Mouse (Mus musculus): ENCODE data around the gene Creb5. TPM values are rescaled to one million over a fixed set of nuclear protein-coding genes. Genes with fewer than 3 reads are reported as not detected.

Creb5 gene
- polyA plus RNA-seq, 1 experiment from 2014 or later = 5.4 TPM

DNA sequence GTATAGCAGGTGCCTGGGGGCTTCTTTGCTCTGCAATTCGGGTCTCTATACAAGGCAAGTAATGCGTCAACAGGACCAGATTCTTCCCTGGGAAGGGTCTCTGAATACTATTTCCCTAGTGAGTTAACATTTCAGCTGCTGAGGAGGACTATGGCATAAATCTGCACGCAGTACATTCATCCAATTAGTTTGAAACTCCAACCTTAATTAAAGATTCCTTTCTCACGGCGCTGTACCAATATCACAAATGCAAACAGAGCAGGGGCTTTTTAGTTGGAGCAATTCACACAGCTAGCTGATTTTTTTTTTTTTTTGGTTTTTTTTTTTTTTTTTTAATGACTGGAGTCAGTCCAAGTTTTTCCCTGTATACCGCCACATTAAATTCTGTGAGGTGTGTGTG is 357.0 kb downstream of the Creb5 start:
- Histone ChIP-seq H3K36me3 (ENCODE audit: insufficient read depth, low read length) (no peaks in the 10 kb centered on the region), H3K9ac (replicated peaks; ENCODE audit: low read depth) (no peak overlapping the region), H3K27ac (ENCODE audit: low read length) (no peak overlapping the region), H3K4me2 (replicated peaks; ENCODE audit: low read depth, low read length) (no peak overlapping the region), H3K9me3 (ENCODE audit: low read length) (no peaks in the 10 kb centered on the region), H3K4me1 (ENCODE audit: insufficient read depth, low read depth, low read length) (no peaks in the 10 kb centered on the region), H3K4me3 (ENCODE audit: low read depth, low read length) (no peak overlapping the region), H3K27me3 (replicated peaks; ENCODE audit: insufficient read depth, low read length) (no peaks in the 10 kb centered on the region)
- TF ChIP-seq EP300 (IDR thresholded peaks at IDR 0.05) = no peak
- no peak for TF ChIP-seq CTCF (IDR thresholded peaks at IDR 0.05)
- DNase-seq (ENCODE audit: low spot score) (no peak), ATAC-seq (no peak)
- 75% methylated on average over 6 of the region's 6 CpGs for WGBS

DNA sequence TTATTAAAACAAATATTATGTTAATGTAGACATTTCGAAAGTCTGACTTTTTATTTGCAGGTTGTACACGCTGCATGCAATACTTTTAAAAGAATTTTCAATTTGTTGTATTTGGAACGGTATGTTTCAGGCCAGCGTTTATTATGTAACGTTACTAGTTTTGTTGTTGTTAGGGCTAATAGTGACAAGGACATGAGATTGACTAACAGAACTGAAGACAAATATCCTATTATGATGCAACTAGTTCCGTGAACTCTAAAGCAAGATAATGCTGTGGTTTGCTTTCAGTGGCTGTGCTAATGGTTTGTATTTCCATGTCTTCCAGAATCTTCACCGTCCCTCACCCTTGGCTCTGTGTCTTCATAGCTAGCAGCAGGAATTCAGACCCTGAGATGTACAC is 357.9 kb downstream of the Creb5 start:
- ATAC-seq = no peak
- peak; percentile 70 for DNase-seq (ENCODE audit: low spot score)
- H3K9ac ChIP-seq (replicated peaks; ENCODE audit: low read depth) = no peak overlapping the region
- H3K4me3 ChIP-seq (ENCODE audit: low read depth, low read length) = no peak overlapping the region
- no peaks in the 10 kb centered on the region for H3K36me3 ChIP-seq (ENCODE audit: insufficient read depth, low read length)
- H3K4me1 ChIP-seq (ENCODE audit: insufficient read depth, low read depth, low read length) = no peaks in the 10 kb centered on the region
- no peak overlapping the region for H3K27ac ChIP-seq (ENCODE audit: low read length)
- no peaks in the 10 kb centered on the region for H3K27me3 ChIP-seq (replicated peaks; ENCODE audit: insufficient read depth, low read length)
- no peak overlapping the region for H3K4me2 ChIP-seq (replicated peaks; ENCODE audit: low read depth, low read length)
- TF ChIP-seq CTCF (IDR thresholded peaks at IDR 0.05) = no peak
- TF ChIP-seq EP300 (IDR thresholded peaks at IDR 0.05) = 0 out of 2 replicates have a peak, but pooled peaks have one; percentile 26
- 76% methylated on average over 7 of the region's 7 CpGs for WGBS
- H3K9me3 ChIP-seq (ENCODE audit: low read length) = no peaks in the 10 kb centered on the region

DNA sequence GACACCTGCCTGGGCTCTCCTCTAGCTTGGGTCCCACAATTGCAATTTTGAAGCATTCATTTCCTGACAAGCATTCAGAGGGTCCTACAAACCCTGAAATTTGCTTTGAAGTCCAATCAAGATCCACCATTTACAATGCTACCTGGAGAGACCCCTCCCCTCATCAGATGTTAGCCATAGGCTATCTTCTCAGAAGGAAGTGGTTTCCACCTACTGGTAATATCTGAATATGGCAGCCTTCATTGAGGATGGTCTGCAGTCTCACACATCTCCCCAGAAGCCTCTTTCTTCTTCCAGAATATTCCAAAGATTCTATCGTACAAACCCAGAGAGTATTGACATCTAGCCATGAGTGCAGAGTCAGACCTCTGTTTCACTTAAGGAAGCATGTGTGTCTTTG is 362.7 kb downstream of the Creb5 start:
- 78% methylated on average over 1 of the region's 1 CpGs for WGBS
- TF ChIP-seq CTCF (IDR thresholded peaks at IDR 0.05) = peak; percentile 58
- no peak for TF ChIP-seq EP300 (IDR thresholded peaks at IDR 0.05)
- no peak overlapping the region for H3K9ac ChIP-seq (replicated peaks; ENCODE audit: low read depth)

DNA sequence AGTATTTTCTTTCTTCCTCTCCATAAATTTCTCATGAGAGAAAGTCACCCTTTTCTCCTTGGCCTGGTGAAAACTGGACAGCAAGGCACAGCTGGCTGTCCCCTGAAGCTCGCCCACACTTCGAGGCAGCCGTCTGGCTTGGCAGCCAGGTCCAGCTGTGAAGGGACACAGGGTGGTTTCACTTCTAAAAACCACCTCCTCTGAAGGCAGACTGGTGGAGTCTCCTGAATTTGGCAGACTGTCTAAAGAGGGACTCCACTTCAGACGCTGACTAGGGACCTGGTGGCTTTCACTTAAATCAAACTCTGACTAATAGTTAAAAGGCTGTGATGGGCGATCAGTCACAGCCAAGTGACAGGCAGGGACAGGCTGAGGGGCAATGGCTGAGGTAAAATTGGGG is 365.6 kb downstream of the Creb5 start:
- 0 out of 2 replicates have a peak, but pooled peaks cover 5% of the 10 kb centered on the region for H3K27me3 ChIP-seq (replicated peaks; ENCODE audit: insufficient read depth, low read length)
- TF ChIP-seq CTCF (IDR thresholded peaks at IDR 0.05) = no peak
- no peak for TF ChIP-seq EP300 (IDR thresholded peaks at IDR 0.05)
- H3K9ac ChIP-seq (replicated peaks; ENCODE audit: low read depth) = no peak overlapping the region
- no peaks in the 10 kb centered on the region for H3K36me3 ChIP-seq (ENCODE audit: insufficient read depth, low read length)
- no peak overlapping the region for H3K27ac ChIP-seq (ENCODE audit: low read length)
- 54% methylated on average over 5 of the region's 5 CpGs for WGBS
- no peaks in the 10 kb centered on the region for H3K9me3 ChIP-seq (ENCODE audit: low read length)
- no peak overlapping the region for H3K4me2 ChIP-seq (replicated peaks; ENCODE audit: low read depth, low read length)
- no peaks in the 10 kb centered on the region; the same call in 1 of the 2 replicates for H3K4me1 ChIP-seq (ENCODE audit: insufficient read depth, low read depth, low read length)
- ATAC-seq = no peak
- H3K4me3 ChIP-seq (ENCODE audit: low read depth, low read length) = no peak overlapping the region
- no peak for DNase-seq (ENCODE audit: low spot score)

More for the DNA sequence above, 362.7 kb downstream of the Creb5 start:
- Histone ChIP-seq H3K4me1 (ENCODE audit: insufficient read depth, low read depth, low read length) (no peaks in the 10 kb centered on the region; the same call in 1 of the 2 replicates), H3K9me3 (ENCODE audit: low read length) (no peaks in the 10 kb centered on the region), H3K27ac (ENCODE audit: low read length) (no peak overlapping the region), H3K36me3 (ENCODE audit: insufficient read depth, low read length) (no peaks in the 10 kb centered on the region), H3K27me3 (replicated peaks; ENCODE audit: insufficient read depth, low read length) (0 out of 2 replicates have a peak, but pooled peaks cover 5% of the 10 kb centered on the region), H3K4me3 (ENCODE audit: low read depth, low read length) (no peak overlapping the region), H3K4me2 (replicated peaks; ENCODE audit: low read depth, low read length) (no peak overlapping the region)
- DNase-seq (ENCODE audit: low spot score) (no peak), ATAC-seq (no peak)

DNA sequence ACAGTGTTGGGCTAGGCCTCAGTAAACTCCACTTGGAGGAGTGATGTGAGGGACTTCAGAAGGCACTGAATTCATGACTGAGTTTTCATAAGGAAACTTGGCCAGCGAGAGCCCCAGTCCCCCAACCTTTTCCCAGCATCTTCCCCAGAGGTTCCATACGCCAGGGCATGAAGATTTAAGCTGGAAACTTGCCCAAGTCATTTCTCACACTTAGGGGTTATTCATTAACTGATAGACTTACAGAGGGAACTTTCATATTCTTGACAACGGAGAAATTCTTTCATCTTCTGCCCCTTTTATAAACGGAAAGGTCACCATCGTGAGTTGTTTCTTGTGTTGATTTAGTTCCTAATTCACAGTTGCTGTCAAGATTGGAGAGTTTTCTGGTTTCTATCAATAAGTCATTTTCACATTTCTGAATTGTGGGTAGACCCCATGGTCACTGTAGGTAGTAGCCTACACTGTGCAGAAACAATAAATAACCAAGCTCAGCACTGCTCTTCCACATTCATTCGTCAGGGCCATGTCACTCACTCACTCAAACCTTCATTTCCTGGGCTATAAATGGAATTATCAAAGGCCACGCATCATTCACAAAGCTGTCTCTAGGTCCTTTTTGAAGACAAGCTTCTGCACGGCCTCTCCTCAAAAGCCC is 366.8 kb downstream of the Creb5 start:
- no peak for ATAC-seq
- Histone ChIP-seq H3K27me3 (replicated peaks; ENCODE audit: insufficient read depth, low read length) (0 out of 2 replicates have a peak, but pooled peaks cover 5% of the 10 kb centered on the region), H3K4me1 (ENCODE audit: insufficient read depth, low read depth, low read length) (no peaks in the 10 kb centered on the region; the same call in 1 of the 2 replicates), H3K9ac (replicated peaks; ENCODE audit: low read depth) (no peak overlapping the region), H3K4me2 (replicated peaks; ENCODE audit: low read depth, low read length) (no peak overlapping the region), H3K4me3 (ENCODE audit: low read depth, low read length) (no peak overlapping the region), H3K9me3 (ENCODE audit: low read length) (no peaks in the 10 kb centered on the region), H3K27ac (ENCODE audit: low read length) (no peak overlapping the region), H3K36me3 (ENCODE audit: insufficient read depth, low read length) (no peaks in the 10 kb centered on the region)
- peak; percentile 18 for DNase-seq (ENCODE audit: low spot score)
- WGBS = 32% methylated on average over 8 of the region's 8 CpGs
- TF ChIP-seq CTCF (IDR thresholded peaks at IDR 0.05) (no peak), EP300 (IDR thresholded peaks at IDR 0.05) (no peak)

DNA sequence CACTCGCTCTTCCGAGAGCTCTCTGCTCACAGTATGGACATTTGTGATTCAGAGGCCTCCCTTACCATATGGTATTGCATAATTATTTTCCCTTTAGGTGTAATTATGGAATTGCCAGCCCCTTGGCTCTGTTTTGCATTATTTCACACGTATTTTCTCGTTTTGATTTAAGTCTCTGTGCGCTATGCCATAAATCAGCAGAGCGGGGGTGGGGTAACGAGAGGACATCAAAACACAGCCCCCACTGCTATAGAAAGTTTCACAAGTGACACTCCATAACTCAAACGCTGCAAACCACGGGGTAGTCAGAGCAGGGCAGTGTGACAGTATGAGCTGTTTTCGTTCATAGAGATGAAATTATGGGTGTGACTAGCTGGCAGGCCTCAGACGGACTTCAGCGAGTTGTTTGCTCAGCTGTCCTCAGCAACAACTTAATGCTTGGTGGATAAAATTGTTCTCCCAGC is 367.3 kb downstream of the Creb5 start:
- no peak overlapping the region for H3K27ac ChIP-seq (ENCODE audit: low read length)
- ATAC-seq = peak; percentile 19; the same call in 1 of the 2 replicates

More for the DNA sequence above, 367.3 kb downstream of the Creb5 start:
- Histone ChIP-seq H3K27me3 (replicated peaks; ENCODE audit: insufficient read depth, low read length) (0 out of 2 replicates have a peak, but pooled peaks cover 5% of the 10 kb centered on the region), H3K4me3 (ENCODE audit: low read depth, low read length) (no peak overlapping the region), H3K4me2 (replicated peaks; ENCODE audit: low read depth, low read length) (no peak overlapping the region), H3K9ac (replicated peaks; ENCODE audit: low read depth) (no peak overlapping the region), H3K9me3 (ENCODE audit: low read length) (no peaks in the 10 kb centered on the region), H3K4me1 (ENCODE audit: insufficient read depth, low read depth, low read length) (no peaks in the 10 kb centered on the region; the same call in 1 of the 2 replicates), H3K36me3 (ENCODE audit: insufficient read depth, low read length) (no peaks in the 10 kb centered on the region)
- TF ChIP-seq CTCF (IDR thresholded peaks at IDR 0.05) = no peak
- TF ChIP-seq EP300 (IDR thresholded peaks at IDR 0.05) = no peak
- DNase-seq (ENCODE audit: low spot score) = peak; percentile 65
- WGBS = 28% methylated on average over 12 of the region's 12 CpGs

Data from lung, postnatal 0 days (tissue).